Mouse (Mus musculus) lung, postnatal 0 days (tissue): ENCODE measurements at regions not wholly inside any gene's neighbourhood (a gene's known extent, or its start where the extent isn't known, plus 50 kb on each side); places are given as distances from the start of the nearest gene placed in this dataset.

Experiments
- CTCF ChIP-seq: IDR thresholded peaks from 2 replicates; pipeline ENCODE4 v1.5.1; 2016; ENCODE audit warnings: antibody characterized with exemption, mild to moderate bottlenecking
- EP300 ChIP-seq: IDR thresholded peaks from 2 replicates; pipeline ENCODE4 v1.6.1; 2016; ENCODE audit warnings: antibody characterized with exemption, mild to moderate bottlenecking, control low read depth

DNA sequence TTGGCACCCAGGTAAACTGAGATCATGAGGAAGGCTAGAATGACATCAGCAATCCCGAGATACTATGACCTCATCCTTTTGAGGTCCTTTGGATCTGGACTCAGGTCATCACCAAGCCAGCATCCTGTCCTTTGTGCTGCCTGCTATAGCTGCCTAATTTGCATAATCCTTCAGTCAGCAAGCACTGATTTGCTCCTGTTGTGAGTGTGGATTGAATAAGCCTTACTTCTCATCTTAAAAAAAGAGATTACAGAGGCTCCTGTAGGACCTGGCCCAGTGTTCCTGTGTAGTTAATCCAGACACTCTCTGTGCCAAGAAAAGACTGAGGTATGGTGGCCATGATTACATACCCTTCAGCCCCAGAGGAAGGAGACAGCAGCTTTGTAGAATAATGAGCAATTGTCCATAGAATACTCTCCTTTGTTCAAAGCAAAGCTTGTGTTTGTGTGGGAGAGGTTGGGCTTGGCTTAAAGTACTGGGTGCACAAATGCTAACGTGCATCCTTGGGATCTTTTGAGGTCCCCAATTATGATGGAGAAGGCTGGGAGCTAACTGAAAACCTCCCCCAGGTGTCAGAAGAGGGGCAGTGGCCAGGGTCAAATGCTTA is 50.4 kb upstream of the Sorl1 start:
- TF ChIP-seq CTCF: no peak
- TF ChIP-seq EP300: no peak
